In genomic region chr9:107935790-107936214, GRCm38 (mm10) we compare ENCODE assay signal across 9 mouse cellular contexts. TPM values are rescaled to one million over a fixed set of nuclear protein-coding genes. Genes with fewer than 3 reads are reported as not detected.
DNase-seq lines count a peak whose midpoint lies in the region; ATAC-seq lines count a peak whose summit lies in the region.
"Had no signal": no experiment of that assay in that cellular context is flagged by ENCODE, and none has a peak within 500 bp of the region (broad histone marks: within the 10 kb centered on the region; RNA-seq: fewer than 3 reads in every experiment).

No protein-coding gene starts in this region.

- peaks cover 22% of the 10 kb centered on the region for H3K4me1 ChIP-seq in hindbrain, embryonic 15.5 days (replicated peaks)
- H3K4me1 ChIP-seq in liver, embryonic 13.5 days (replicated peaks): peaks cover 11% of the 10 kb centered on the region

- WGBS in hindbrain, embryonic 15.5 days: 0% methylated on average over 41 of the region's 41 CpGs
- WGBS in liver, embryonic 13.5 days (ENCODE audit: insufficient replicate concordance): 1% methylated on average over 40 of the region's 41 CpGs

- H3K36me3 ChIP-seq in hindbrain, embryonic 15.5 days: no peaks in the 10 kb centered on the region
- H3K36me3 ChIP-seq in liver, embryonic 13.5 days: no peaks in the 10 kb centered on the region

- peak overlapping the region; percentile 57 for H3K9ac ChIP-seq in hindbrain, embryonic 15.5 days
- H3K9ac ChIP-seq in liver, embryonic 13.5 days: peak overlapping the region; percentile 26; the same call in 1 of the 2 replicates

- no peaks in the 10 kb centered on the region for H3K9me3 ChIP-seq in hindbrain, embryonic 15.5 days
- no peaks in the 10 kb centered on the region for H3K9me3 ChIP-seq in liver, embryonic 13.5 days (replicated peaks)

- peaks cover 3% of the 10 kb centered on the region; the same call in 1 of the 2 replicates for H3K27me3 ChIP-seq in hindbrain, embryonic 15.5 days
- H3K27me3 ChIP-seq in liver, embryonic 13.5 days: peaks cover 88% of the 10 kb centered on the region

- peak overlapping the region; percentile 57 for H3K4me3 ChIP-seq in hindbrain, embryonic 15.5 days
- H3K4me3 ChIP-seq in liver, embryonic 13.5 days (replicated peaks): peak overlapping the region; percentile 48

- DNase-seq in gastrocnemius, postnatal 10 days: peak; percentile 35
- DNase-seq in gastrocnemius, adult 8-10 months (ENCODE audit: low spot score in 2 of 2): no peak
- DNase-seq in CD4-positive helper T cell, adult 2 months (ENCODE audit: low read depth, low spot score): peak; percentile 45
- peak; percentile 35 for DNase-seq in embryo, embryonic 10 days (ENCODE audit: low spot score)
- DNase-seq in liver, embryonic 13.5 days: no peak
- DNase-seq in right cerebral cortex, adult 18-20 months: peak; percentile 72
- DNase-seq in cerebellum, adult 11 months: no peak

- H3K4me2 ChIP-seq in hindbrain, embryonic 15.5 days: peak overlapping the region; percentile 94
- peak overlapping the region; percentile 63 for H3K4me2 ChIP-seq in liver, embryonic 13.5 days

- ATAC-seq in hindbrain, embryonic 15.5 days (ENCODE audit: low FRiP score, low read depth): peak; percentile 42; the same call in 1 of the 2 replicates
- no peak for ATAC-seq in liver, embryonic 13.5 days (ENCODE audit: low read depth)

- H3K27ac ChIP-seq in hindbrain, embryonic 15.5 days (replicated peaks): no peak overlapping the region
- no peak overlapping the region for H3K27ac ChIP-seq in liver, embryonic 13.5 days

RNA-seq across cellular contexts. Expression of gene Camkv, which starts 0.3 kb away (rescaled TPM):
- under 1 TPM; 0.80 to 0.86 TPM for total RNA-seq in gastrocnemius, postnatal 10 days (2021)
- total RNA-seq in gastrocnemius, adult 8-10 months (2022): under 1 TPM; 0.20 to 0.46 (median 0.35) TPM
- polyA plus RNA-seq in hindbrain, embryonic 15.5 days (2015; fragmentation: Nextera tagmentation; extraction: Ambion mirVana): 38.9 and 47.2 TPM in 2 replicates
- 0.13 and 0.28 TPM in 2 replicates for polyA plus RNA-seq in liver, embryonic 13.5 days (2015; fragmentation: Nextera tagmentation; extraction: Ambion mirVana)

RNA-seq across cellular contexts. Expression of gene Actl11, which starts 7.5 kb away (rescaled TPM):
- total RNA-seq in gastrocnemius, postnatal 10 days (2021): not detected
- not detected for total RNA-seq in gastrocnemius, adult 8-10 months (2022)
- polyA plus RNA-seq in hindbrain, embryonic 15.5 days (2015; fragmentation: Nextera tagmentation; extraction: Ambion mirVana): not detected in 2 replicates
- not detected in 2 replicates for polyA plus RNA-seq in liver, embryonic 13.5 days (2015; fragmentation: Nextera tagmentation; extraction: Ambion mirVana)
- total RNA-seq: layer of hippocampus, postnatal 25 days had no signal

RNA-seq across cellular contexts. Expression of gene Traip, which starts 14.1 kb away (rescaled TPM):
- 1 to 10 TPM; 1.6 to 2.2 TPM for total RNA-seq in gastrocnemius, postnatal 10 days (2021)
- total RNA-seq in gastrocnemius, adult 8-10 months (2022): 1 to 10 TPM in 1 of 4 experiments, under 1 TPM in 3; 0.47 to 1.6 (median 0.57) TPM
- 8.4 and 10.5 TPM in 2 replicates for polyA plus RNA-seq in hindbrain, embryonic 15.5 days (2015; fragmentation: Nextera tagmentation; extraction: Ambion mirVana)
- 17.3 and 18.9 TPM in 2 replicates for polyA plus RNA-seq in liver, embryonic 13.5 days (2015; fragmentation: Nextera tagmentation; extraction: Ambion mirVana)

RNA-seq across cellular contexts. Expression of gene Mst1r, which starts 29.1 kb away (rescaled TPM):
- 1 to 10 TPM; 1.9 to 5.6 TPM for total RNA-seq in gastrocnemius, postnatal 10 days (2021)
- total RNA-seq in gastrocnemius, adult 8-10 months (2022): 1 to 10 TPM in 1 of 4 experiments, under 1 TPM in 3; 0.43 to 1.4 (median 0.82) TPM
- polyA plus RNA-seq in hindbrain, embryonic 15.5 days (2015; fragmentation: Nextera tagmentation; extraction: Ambion mirVana): 1.4 and 1.9 TPM in 2 replicates
- 0.68 and 0.71 TPM in 2 replicates for polyA plus RNA-seq in liver, embryonic 13.5 days (2015; fragmentation: Nextera tagmentation; extraction: Ambion mirVana)

RNA-seq across cellular contexts. Expression of gene Uba7, which starts 39.5 kb away (rescaled TPM):
- 1 to 10 TPM; 4.4 to 6.5 TPM for total RNA-seq in gastrocnemius, postnatal 10 days (2021)
- total RNA-seq in gastrocnemius, adult 8-10 months (2022): 1 to 10 TPM; 2.2 to 2.7 (median 2.5) TPM
- polyA plus RNA-seq in hindbrain, embryonic 15.5 days (2015; fragmentation: Nextera tagmentation; extraction: Ambion mirVana): 6.4 and 8.2 TPM in 2 replicates
- polyA plus RNA-seq in liver, embryonic 13.5 days (2015; fragmentation: Nextera tagmentation; extraction: Ambion mirVana): 56.5 and 56.9 TPM in 2 replicates

Comparison
In these comparisons a context has a peak if more than half of its experiments do, and no peak if none do; other contexts are left out.
1. DNase-seq: peak in gastrocnemius, postnatal 10 days (single experiment), CD4-positive helper T cell, adult 2 months (single experiment), embryo, embryonic 10 days (single experiment) and right cerebral cortex, adult 18-20 months (single experiment); none in gastrocnemius, adult 8-10 months (0 of 2), liver, embryonic 13.5 days (single experiment) and cerebellum, adult 11 months (single experiment).